Mouse (Mus musculus) CD4-positive helper T cell, adult 2 months (primary cell): ENCODE data around the gene Nfe2l2.
A peak's percentile ranks its signal among the peaks of the same experiment; 100 is the strongest.

ENCODE experiments used
- DNase-seq: peaks from one replicate; pipeline ENCODE4 v3.0.0-alpha.2; 2012; ENCODE audit warnings: low read depth, missing footprints, low spot score

Nfe2l2 gene

GRCm38 (mm10) chr2:75687040-75687749, 17.2 kb downstream of the Nfe2l2 start:
- DNase-seq: no peak

GRCm38 (mm10) chr2:75685458-75685861, 19.0 kb downstream of the Nfe2l2 start:
- peak; percentile 42 for DNase-seq

GRCm38 (mm10) chr2:75684526-75684925, 19.9 kb downstream of the Nfe2l2 start:
- DNase-seq: no peak

- peak; percentile 94 for DNase-seq
Observed at GRCm38 (mm10) chr2:75682978-75683709, 21.3 kb downstream of the Nfe2l2 start.

GRCm38 (mm10) chr2:75681439-75681838, 23.0 kb downstream of the Nfe2l2 start:
- DNase-seq: no peak

- DNase-seq: no peak
Observed at GRCm38 (mm10) chr2:75679947-75680346, 24.5 kb downstream of the Nfe2l2 start.

- DNase-seq: no peak
Observed at GRCm38 (mm10) chr2:75676567-75676966, 27.9 kb downstream of the Nfe2l2 start.

- DNase-seq: no peak
Observed at GRCm38 (mm10) chr2:75672561-75672960, 31.9 kb downstream of the Nfe2l2 start.

GRCm38 (mm10) chr2:75671337-75671660, 33.1 kb downstream of the Nfe2l2 start:
- no peak for DNase-seq

- DNase-seq: no peak
Observed at GRCm38 (mm10) chr2:75670446-75671336, 33.8 kb downstream of the Nfe2l2 start.

GRCm38 (mm10) chr2:75669491-75670445, 34.7 kb downstream of the Nfe2l2 start:
- no peak for DNase-seq

GRCm38 (mm10) chr2:75661106-75661505, 43.3 kb downstream of the Nfe2l2 start:
- DNase-seq: no peak

GRCm38 (mm10) chr2:75660255-75660948, 44.0 kb downstream of the Nfe2l2 start:
- DNase-seq: no peak

GRCm38 (mm10) chr2:75659629-75659960, 44.8 kb downstream of the Nfe2l2 start:
- DNase-seq: peak; percentile 94

- DNase-seq: peak; percentile 100
Observed at GRCm38 (mm10) chr2:75658727-75659628, 45.5 kb downstream of the Nfe2l2 start, which contains the start of gene Hnrnpa3. Gene Hnrnpa3 (plus strand): TSS chr2:75659261.

- no peak for DNase-seq
Observed at GRCm38 (mm10) chr2:75657907-75658691, 46.3 kb downstream of the Nfe2l2 start.

GRCm38 (mm10) chr2:75656924-75657323, 47.5 kb downstream of the Nfe2l2 start:
- DNase-seq: peak; percentile 55

GRCm38 (mm10) chr2:75654679-75655078, 49.8 kb downstream of the Nfe2l2 start:
- DNase-seq: no peak

- no peak for DNase-seq
Observed at GRCm38 (mm10) chr2:75653150-75653549, 51.3 kb downstream of the Nfe2l2 start.
